In the genomic region with DNA sequence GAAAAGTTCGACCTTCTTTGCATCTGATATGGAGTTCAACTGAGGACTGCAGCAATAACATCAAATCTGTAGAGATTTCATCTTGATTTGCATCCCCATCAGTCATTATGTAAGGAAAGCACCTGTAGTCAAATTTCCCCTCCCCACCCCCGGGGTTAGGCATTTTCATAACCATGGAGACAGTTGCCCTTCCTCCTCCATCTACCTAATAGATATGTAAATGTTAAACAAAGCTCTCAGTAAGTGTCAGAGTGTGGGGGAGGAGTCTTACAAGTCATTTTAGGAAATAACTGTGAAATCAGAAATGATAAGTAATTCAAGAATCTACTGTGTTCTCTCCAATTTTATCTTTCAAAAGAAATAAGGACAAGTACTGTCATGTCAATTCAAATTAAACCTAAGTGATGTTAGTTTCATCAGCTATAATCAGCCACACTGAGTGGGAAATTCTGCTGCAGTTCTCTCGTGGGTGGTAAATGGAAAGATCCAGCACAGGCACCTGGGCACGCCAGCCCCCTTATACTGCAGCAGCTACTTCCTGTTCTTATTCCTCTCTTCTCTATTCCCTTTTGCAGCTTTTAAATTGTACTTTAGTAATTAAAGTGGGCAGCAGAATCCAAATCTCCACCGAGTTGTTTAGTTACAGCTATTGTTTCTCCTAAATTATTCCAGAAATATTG, we compare ENCODE assay signal across 12 mouse cellular contexts. TPM values are rescaled to one million over a fixed set of nuclear protein-coding genes. Genes with fewer than 3 reads are reported as not detected.
DNase-seq lines count a peak whose midpoint lies in the region; ATAC-seq lines count a peak whose summit lies in the region.
"Had no signal": no experiment of that assay in that cellular context is flagged by ENCODE, and none has a peak within 500 bp of the region (broad histone marks: within the 10 kb centered on the region; RNA-seq: fewer than 3 reads in every experiment).

No protein-coding gene starts in this region.

- no peaks in the 10 kb centered on the region for H3K9me3 ChIP-seq in hindbrain, embryonic 16.5 days (ENCODE audit: control insufficient read depth, low read length)
- H3K9me3 ChIP-seq: embryonic facial prominence, embryonic 15.5 days had no signal

- H3K4me3 ChIP-seq in hindbrain, embryonic 16.5 days (ENCODE audit: low read length), result no peak overlapping the region
- H3K4me3 ChIP-seq: embryonic facial prominence, embryonic 15.5 days had no signal

- ATAC-seq in common myeloid progenitor, adult 5-6 weeks (replicated peaks; ENCODE audit: low read depth, poor library complexity, severe bottlenecking), result 0 out of 2 replicates have a peak, but pooled peaks have one; percentile 54
- ATAC-seq in hindbrain, embryonic 16.5 days, result no peak

- peak; percentile 66 for DNase-seq in heart, adult 11 months
- DNase-seq in heart, postnatal 25 days (ENCODE audit: low spot score), result no peak
- DNase-seq in CD4-positive, CD25-positive, alpha-beta regulatory T cell, adult 2 months (ENCODE audit: low read depth, low spot score), result peak; percentile 77
- DNase-seq in right cerebral cortex, postnatal 25 days, result peak; percentile 14
- no peak for DNase-seq in yolk sac, embryonic 10.5 days (ENCODE audit: low spot score)
- no peak for DNase-seq in kidney, postnatal 4 days
- DNase-seq: heart, postnatal 4 days; kidney, adult 8-10 months had no signal

- 50% methylated on average over 5 of the region's 5 CpGs for WGBS in hindbrain, embryonic 16.5 days

- H3K27me3 ChIP-seq in hindbrain, embryonic 16.5 days (replicated peaks; ENCODE audit: control insufficient read depth, insufficient read depth, low read length), result no peaks in the 10 kb centered on the region
- H3K27me3 ChIP-seq: embryonic facial prominence, embryonic 15.5 days had no signal

- H3K9ac ChIP-seq in hindbrain, embryonic 16.5 days (ENCODE audit: low read depth, low read length), result no peak overlapping the region
- H3K9ac ChIP-seq: embryonic facial prominence, embryonic 15.5 days; liver, embryonic 14.5 days had no signal

- no peaks in the 10 kb centered on the region for H3K36me3 ChIP-seq in hindbrain, embryonic 16.5 days (ENCODE audit: control insufficient read depth, insufficient read depth, low read length)
- H3K36me3 ChIP-seq: embryonic facial prominence, embryonic 15.5 days had no signal

- no peaks in the 10 kb centered on the region for H3K4me1 ChIP-seq in hindbrain, embryonic 16.5 days (ENCODE audit: control insufficient read depth, insufficient read depth, low read depth, low read length)
- H3K4me1 ChIP-seq: embryonic facial prominence, embryonic 15.5 days had no signal

- H3K27ac ChIP-seq in hindbrain, embryonic 16.5 days (ENCODE audit: low read depth, low read length), result no peak overlapping the region
- H3K27ac ChIP-seq: embryonic facial prominence, embryonic 15.5 days; liver, embryonic 14.5 days had no signal

- H3K4me2 ChIP-seq in hindbrain, embryonic 16.5 days (ENCODE audit: low read length), result no peak overlapping the region
- H3K4me2 ChIP-seq: embryonic facial prominence, embryonic 15.5 days had no signal

- intact Hi-C loops in heart, postnatal 25 days (cut with DNase I), result no loop called here

RNA-seq across cellular contexts. Expression of gene Zrsr1, which starts 35.2 kb away (rescaled TPM):
- 10 to 100 TPM; 12.1 to 13.5 TPM for total RNA-seq in heart, postnatal 25 days (2021)
- total RNA-seq in common myeloid progenitor, adult 5-6 weeks (2017), result 9.4 and 9.9 TPM in 2 replicates
- polyA plus RNA-seq in hindbrain, embryonic 16.5 days (2015; fragmentation: Nextera tagmentation; extraction: Ambion mirVana), result 7.8 and 9.7 TPM in 2 replicates

RNA-seq across cellular contexts. Expression of gene Gm28048, which starts 45.3 kb away (rescaled TPM):
- total RNA-seq in heart, postnatal 25 days (2021), result 1 to 10 TPM; 5.4 to 5.8 TPM
- 70.8 and 81.6 TPM in 2 replicates for total RNA-seq in common myeloid progenitor, adult 5-6 weeks (2017)
- polyA plus RNA-seq in hindbrain, embryonic 16.5 days (2015; fragmentation: Nextera tagmentation; extraction: Ambion mirVana), result 5.4 TPM in 2 replicates

RNA-seq across cellular contexts. Expression of gene Commd1, which starts 45.6 kb away (rescaled TPM):
- total RNA-seq in heart, postnatal 25 days (2021), result 100 to 1,000 TPM; 147 to 169 TPM
- 52.9 and 62.5 TPM in 2 replicates for total RNA-seq in common myeloid progenitor, adult 5-6 weeks (2017)
- 236 and 237 TPM in 2 replicates for polyA plus RNA-seq in hindbrain, embryonic 16.5 days (2015; fragmentation: Nextera tagmentation; extraction: Ambion mirVana)

RNA-seq across cellular contexts. Expression of gene Cct4, which starts 53.7 kb away (rescaled TPM):
- total RNA-seq in heart, postnatal 25 days (2021), result 100 to 1,000 TPM; 114 to 121 TPM
- 274 and 331 TPM in 2 replicates for total RNA-seq in common myeloid progenitor, adult 5-6 weeks (2017)
- polyA plus RNA-seq in hindbrain, embryonic 16.5 days (2015; fragmentation: Nextera tagmentation; extraction: Ambion mirVana), result 263 and 273 TPM in 2 replicates

Comparison
In these comparisons a context has a peak if more than half of its experiments do, and no peak if none do; other contexts are left out.
1. DNase-seq: peak in heart, adult 11 months (single experiment), CD4-positive, CD25-positive, alpha-beta regulatory T cell, adult 2 months (single experiment) and right cerebral cortex, postnatal 25 days (single experiment); none in heart, postnatal 25 days (single experiment), yolk sac, embryonic 10.5 days (single experiment) and kidney, postnatal 4 days (0 of 2).
2. RNA of gene Gm28048, which starts 45.3 kb away (total RNA-seq): 70.8 to 81.6 TPM in common myeloid progenitor, adult 5-6 weeks; 5.4 to 5.8 TPM in heart, postnatal 25 days; every median in the first group is over 10 times any median in the second.